Mouse (Mus musculus): ENCODE measurements at regions not wholly inside any gene's neighbourhood (a gene's known extent, or its start where the extent isn't known, plus 50 kb on each side); places are given as distances from the start of the nearest gene placed in this dataset.
"Not testable (repeated sequence)": the region's sequence is repeated elsewhere in the genome, so short reads cannot be mapped to it uniquely, and the experiment has no call there.

DNA sequence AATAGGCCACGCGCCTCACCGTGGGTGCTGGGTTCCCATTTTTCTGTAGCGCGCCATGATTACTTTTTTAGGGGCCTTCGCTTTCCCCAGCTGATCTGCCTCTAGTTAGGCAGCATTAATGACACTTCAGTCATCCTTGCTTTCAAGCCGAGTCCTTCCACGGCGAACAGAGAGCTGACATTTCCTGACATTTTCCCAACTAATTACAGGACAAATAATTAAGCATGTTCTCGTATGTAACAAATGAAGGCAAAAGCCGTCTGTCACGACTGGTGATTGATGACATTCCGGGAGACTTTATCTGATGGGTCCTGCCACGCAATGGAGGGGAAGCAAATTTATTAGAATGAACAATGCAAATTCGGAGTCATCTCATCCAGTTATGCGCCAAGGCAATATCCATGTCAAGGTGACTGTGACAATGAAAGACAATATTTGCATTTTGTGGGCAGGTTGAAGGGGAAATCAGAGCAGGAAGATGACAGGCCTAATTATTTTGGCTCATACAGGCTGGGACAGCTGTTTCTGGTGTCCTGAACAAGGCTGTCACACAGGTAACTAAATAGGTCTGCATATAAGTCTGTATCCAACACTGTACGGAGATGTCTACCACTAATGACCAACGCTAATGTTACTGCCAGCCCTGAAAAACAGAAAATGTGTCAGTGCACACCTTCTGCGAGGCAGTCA is 326.0 kb upstream of the Irx2 start:
- WGBS = 37% methylated on average over 19 of the region's 19 CpGs

DNA sequence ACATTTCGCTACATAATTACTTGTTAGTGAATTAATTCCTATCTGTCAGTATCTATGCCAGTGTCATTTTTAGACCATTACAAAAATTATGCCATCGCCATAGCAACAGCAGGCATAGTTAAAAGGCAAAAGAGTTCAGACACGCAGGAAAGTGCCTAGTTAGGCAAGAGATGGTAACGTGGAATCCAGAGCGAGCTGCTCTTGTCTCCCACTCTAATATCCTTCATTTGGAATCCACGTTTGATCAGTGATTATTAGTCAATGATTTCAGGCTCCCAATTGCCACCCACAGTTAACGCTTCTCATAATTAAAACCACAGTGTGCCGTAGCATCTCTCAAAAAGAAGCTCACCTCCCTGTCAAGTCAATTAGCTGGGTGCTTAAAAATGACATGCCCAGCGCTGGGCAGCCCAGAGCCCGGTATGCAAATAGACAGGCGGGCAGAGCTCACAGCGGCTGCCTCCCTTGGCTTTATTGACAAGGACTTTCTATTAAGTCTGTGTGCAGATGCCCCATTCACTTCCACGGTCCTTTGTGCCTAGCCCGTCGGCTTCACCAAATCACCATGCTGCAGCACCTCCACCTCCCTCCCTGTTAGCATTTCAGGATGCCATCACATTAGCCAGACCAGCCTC is 325.4 kb upstream of the Irx2 start:
- 19% methylated on average over 15 of the region's 15 CpGs for WGBS
- H3K9me3 ChIP-seq (ENCODE audit: low read length) = no peaks in the 10 kb centered on the region
- 0 out of 2 replicates have a peak overlapping the region, but pooled peaks have one; percentile 5 for H3K4me3 ChIP-seq (ENCODE audit: low read depth, low read length)
- peak overlapping the region; percentile 15 for H3K4me2 ChIP-seq (ENCODE audit: low read depth)
- ATAC-seq = peak; percentile 66
- H3K27ac ChIP-seq (ENCODE audit: low read depth, low read length) = no peak overlapping the region
- H3K4me1 ChIP-seq (ENCODE audit: insufficient read depth) = peaks cover 11% of the 10 kb centered on the region
- peak; percentile 56 for DNase-seq
- TF ChIP-seq CTCF (IDR thresholded peaks at IDR 0.05; ENCODE audit: low read depth) = no peak
- H3K27me3 ChIP-seq (ENCODE audit: insufficient read depth, low read length) = peaks cover 55% of the 10 kb centered on the region
- no peaks in the 10 kb centered on the region for H3K36me3 ChIP-seq (ENCODE audit: insufficient read depth)
- no peak overlapping the region for H3K9ac ChIP-seq

More for the DNA sequence above, 326.0 kb upstream of the Irx2 start:
- H3K4me3 ChIP-seq (ENCODE audit: low read depth, low read length) = 0 out of 2 replicates have a peak overlapping the region, but pooled peaks have one; percentile 5
- no peak for TF ChIP-seq CTCF (IDR thresholded peaks at IDR 0.05; ENCODE audit: low read depth)
- ATAC-seq (no peak), DNase-seq (no peak)
- H3K4me2 ChIP-seq (ENCODE audit: low read depth) = peak overlapping the region; percentile 27
- H3K4me1 ChIP-seq (ENCODE audit: insufficient read depth) = peaks cover 11% of the 10 kb centered on the region
- H3K9me3 ChIP-seq (ENCODE audit: low read length) = no peaks in the 10 kb centered on the region
- no peaks in the 10 kb centered on the region for H3K36me3 ChIP-seq (ENCODE audit: insufficient read depth)
- H3K27ac ChIP-seq (ENCODE audit: low read depth, low read length) = no peak overlapping the region
- H3K27me3 ChIP-seq (ENCODE audit: insufficient read depth, low read length) = peaks cover 60% of the 10 kb centered on the region
- H3K9ac ChIP-seq = no peak overlapping the region

DNA sequence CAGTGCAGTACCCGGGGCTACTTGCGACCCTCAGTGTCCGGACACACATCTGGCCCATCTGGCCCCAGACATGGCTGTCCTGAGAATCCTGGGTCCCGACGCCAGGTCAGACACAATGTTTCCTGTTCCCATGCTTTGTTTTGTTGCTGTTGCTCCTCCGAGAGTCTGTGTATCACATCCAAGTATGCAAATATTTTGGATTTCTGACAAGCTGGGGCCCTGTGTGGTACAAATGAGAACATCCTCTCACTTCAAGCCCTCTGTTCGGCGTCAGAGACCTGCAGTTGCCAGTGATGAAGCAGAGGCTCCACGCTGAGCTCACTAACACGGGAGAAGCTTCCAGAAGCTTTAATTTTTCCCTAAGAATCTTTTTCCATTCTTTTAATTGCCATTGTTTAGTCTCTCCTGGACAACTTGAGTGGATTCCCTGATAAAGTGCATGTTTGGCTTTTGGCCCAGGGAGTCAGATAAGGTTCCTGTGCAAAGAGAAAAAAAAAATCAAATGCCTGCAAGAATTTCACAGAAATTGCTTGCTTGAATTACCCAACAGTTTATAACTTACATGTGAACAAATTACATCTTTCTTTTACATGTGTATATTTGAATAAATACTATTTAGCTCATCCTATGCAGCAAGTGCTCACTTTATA is 304.5 kb upstream of the Irx2 start:
- H3K27me3 ChIP-seq (ENCODE audit: insufficient read depth, low read length) = peaks cover 4% of the 10 kb centered on the region; the same call in 1 of the 2 replicates
- DNase-seq (no peak), ATAC-seq (no peak)
- H3K4me1 ChIP-seq (ENCODE audit: insufficient read depth) = no peaks in the 10 kb centered on the region
- H3K27ac ChIP-seq (ENCODE audit: low read depth, low read length) = no peak overlapping the region
- H3K4me2 ChIP-seq (ENCODE audit: low read depth) = no peak overlapping the region
- H3K9ac ChIP-seq = no peak overlapping the region
- no peaks in the 10 kb centered on the region for H3K9me3 ChIP-seq (ENCODE audit: low read length)
- no peaks in the 10 kb centered on the region for H3K36me3 ChIP-seq (ENCODE audit: insufficient read depth)
- no peak overlapping the region for H3K4me3 ChIP-seq (ENCODE audit: low read depth, low read length)
- WGBS = 44% methylated on average over 10 of the region's 10 CpGs
- no peak for TF ChIP-seq CTCF (IDR thresholded peaks at IDR 0.05; ENCODE audit: low read depth)

DNA sequence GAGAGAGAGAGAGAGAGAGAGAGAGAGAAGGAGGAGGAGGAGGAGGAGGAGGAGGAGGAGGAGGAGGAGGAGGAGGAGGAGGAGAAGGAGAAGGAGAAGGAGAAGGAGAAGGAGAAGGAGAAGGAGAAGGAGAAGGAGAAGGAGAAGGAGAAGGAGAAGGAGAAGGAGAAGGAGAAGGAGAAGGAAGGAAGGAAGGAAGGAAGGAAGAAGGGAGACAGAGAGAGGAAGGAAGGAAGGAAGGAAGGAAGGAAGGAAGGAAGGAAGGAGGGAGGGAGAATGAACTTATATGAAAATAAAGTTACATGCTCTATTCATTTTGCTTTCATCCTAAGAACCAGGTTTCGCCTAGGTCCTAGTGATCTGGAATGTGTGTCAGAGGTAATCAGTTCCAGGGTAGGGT is 302.4 kb upstream of the Irx2 start:
- H3K4me1 ChIP-seq (ENCODE audit: insufficient read depth); ATAC-seq; H3K36me3 ChIP-seq (ENCODE audit: insufficient read depth); H3K27me3 ChIP-seq (ENCODE audit: insufficient read depth, low read length); DNase-seq; H3K9me3 ChIP-seq (ENCODE audit: low read length); H3K4me3 ChIP-seq (ENCODE audit: low read depth, low read length); H3K4me2 ChIP-seq (ENCODE audit: low read depth); H3K27ac ChIP-seq (ENCODE audit: low read depth, low read length); H3K9ac ChIP-seq: not testable (repeated sequence)
- 77% methylated on average over 1 of the region's 1 CpGs for WGBS

DNA sequence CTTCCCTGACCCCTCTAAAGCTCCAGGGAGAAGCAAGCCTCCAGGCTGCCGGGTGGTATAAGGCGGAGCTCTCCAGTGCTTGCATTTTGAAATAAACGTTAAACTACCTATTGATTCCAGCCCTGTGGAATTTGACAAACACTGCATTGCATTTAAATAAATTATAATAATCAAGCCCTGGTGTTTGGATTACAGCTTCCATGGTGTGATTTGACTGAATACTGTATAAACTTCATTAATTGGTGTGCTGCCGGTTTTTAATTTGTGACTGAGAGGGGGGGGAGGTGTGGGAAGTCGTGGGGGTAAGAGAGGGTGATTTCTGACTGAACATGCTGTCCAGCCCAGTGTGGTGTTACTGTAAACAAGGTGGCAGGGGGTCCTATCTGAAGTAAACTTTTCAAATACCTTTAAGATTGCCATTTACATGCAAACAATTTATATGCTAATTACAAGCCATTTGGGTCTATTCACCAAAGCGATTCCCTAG is 282.9 kb upstream of the Irx2 start:
- DNase-seq = no peak
- H3K4me1 ChIP-seq (ENCODE audit: insufficient read depth) = 0 out of 2 replicates have a peak, but pooled peaks cover 4% of the 10 kb centered on the region
- H3K9ac ChIP-seq = no peak overlapping the region
- H3K4me3 ChIP-seq (ENCODE audit: low read depth, low read length) = no peak overlapping the region
- peaks cover 78% of the 10 kb centered on the region for H3K27me3 ChIP-seq (ENCODE audit: insufficient read depth, low read length)
- peak; percentile 29; the same call in 1 of the 2 replicates for ATAC-seq
- no peak overlapping the region for H3K4me2 ChIP-seq (ENCODE audit: low read depth)
- WGBS = 4% methylated on average over 6 of the region's 6 CpGs
- H3K36me3 ChIP-seq (ENCODE audit: insufficient read depth) = no peaks in the 10 kb centered on the region
- H3K27ac ChIP-seq (ENCODE audit: low read depth, low read length) = no peak overlapping the region
- no peak for TF ChIP-seq CTCF (IDR thresholded peaks at IDR 0.05; ENCODE audit: low read depth)
- no peaks in the 10 kb centered on the region for H3K9me3 ChIP-seq (ENCODE audit: low read length)

DNA sequence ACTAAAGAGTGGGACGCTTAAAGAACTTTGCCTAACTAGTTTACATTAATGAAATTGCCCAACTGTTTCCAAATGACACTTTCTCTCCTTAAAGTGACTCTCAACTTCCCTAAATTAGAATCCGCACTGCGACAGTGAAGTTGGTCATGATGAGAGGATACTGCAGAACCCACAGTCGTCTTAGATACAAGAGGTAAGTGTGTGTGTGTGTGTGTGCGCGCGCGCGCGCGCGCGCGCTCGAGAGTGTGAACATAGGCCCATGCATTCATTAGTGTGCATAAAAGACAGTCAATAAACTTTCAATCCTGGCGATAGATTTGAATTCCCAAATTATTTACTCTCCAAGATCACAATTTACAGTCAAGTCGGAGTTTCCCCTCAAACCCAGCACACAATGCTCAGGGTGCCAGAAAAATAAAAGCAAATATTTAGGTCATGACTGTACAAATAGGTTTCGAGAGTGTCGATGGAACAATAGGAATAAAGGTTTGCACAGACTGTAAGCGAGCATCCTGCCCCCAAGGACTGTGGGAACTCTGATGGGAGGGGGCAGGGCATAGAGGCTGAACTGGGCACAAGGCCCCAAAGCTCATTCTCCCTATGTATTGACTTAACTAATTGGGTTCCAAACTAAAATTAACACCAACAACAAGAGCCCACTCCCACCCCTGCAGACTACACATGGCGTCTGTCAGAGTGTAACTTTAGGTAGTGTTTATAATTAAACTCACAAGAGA is 282.2 kb upstream of the Irx2 start:
- no peaks in the 10 kb centered on the region for H3K36me3 ChIP-seq (ENCODE audit: insufficient read depth)
- H3K4me1 ChIP-seq (ENCODE audit: insufficient read depth) = 0 out of 2 replicates have a peak, but pooled peaks cover 4% of the 10 kb centered on the region
- H3K27ac ChIP-seq (ENCODE audit: low read depth, low read length) = no peak overlapping the region
- H3K9ac ChIP-seq = no peak overlapping the region
- ATAC-seq (no peak), DNase-seq (no peak)
- WGBS = 13% methylated on average over 21 of the region's 21 CpGs
- no peak overlapping the region for H3K4me3 ChIP-seq (ENCODE audit: low read depth, low read length)
- H3K4me2 ChIP-seq (ENCODE audit: low read depth) = no peak overlapping the region
- H3K9me3 ChIP-seq (ENCODE audit: low read length) = no peaks in the 10 kb centered on the region
- no peak for TF ChIP-seq CTCF (IDR thresholded peaks at IDR 0.05; ENCODE audit: low read depth)
- peaks cover 77% of the 10 kb centered on the region for H3K27me3 ChIP-seq (ENCODE audit: insufficient read depth, low read length)

Data from forebrain, postnatal 0 days (tissue).